Mouse (Mus musculus): ENCODE data around the gene Zfp422. TPM values are rescaled to one million over a fixed set of nuclear protein-coding genes. Genes with fewer than 3 reads are reported as not detected.

Gene Zfp422
- polyA plus RNA-seq, 1 experiment from 2014 or later, result 43.3 TPM

DNA sequence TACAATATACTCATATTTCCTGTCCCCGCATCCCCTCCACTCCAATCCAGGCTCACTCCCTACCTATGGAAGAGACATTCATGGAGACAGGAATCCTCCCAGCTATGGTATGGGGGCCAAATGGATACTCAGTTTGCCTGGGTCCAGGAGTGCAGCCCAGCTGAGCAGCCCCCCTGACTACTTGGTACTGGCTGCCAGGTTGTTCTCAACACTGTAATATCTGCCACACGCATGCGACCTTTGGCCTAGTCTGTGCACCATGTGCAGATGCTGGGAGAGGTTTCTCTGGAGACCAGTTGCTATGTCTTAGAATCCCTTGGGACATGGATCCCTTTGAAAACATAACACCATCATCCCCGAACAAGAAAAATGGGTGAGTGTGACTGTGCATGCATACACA, 43.0 kb upstream of the Zfp422 start:
- TF ChIP-seq CTCF (IDR thresholded peaks at IDR 0.05; ENCODE audit: low read depth), result no peak
- Histone ChIP-seq H3K9me3 (ENCODE audit: control insufficient read depth) (no peaks in the 10 kb centered on the region), H3K27me3 (replicated peaks; ENCODE audit: control insufficient read depth, insufficient read depth, low read length) (no peaks in the 10 kb centered on the region), H3K4me1 (replicated peaks; ENCODE audit: control insufficient read depth, insufficient read depth, low read length) (peaks cover 6% of the 10 kb centered on the region), H3K36me3 (ENCODE audit: control insufficient read depth, insufficient read depth) (no peaks in the 10 kb centered on the region), H3K4me2 (replicated peaks; ENCODE audit: low read depth) (peak overlapping the region; percentile 28; the same call in 1 of the 2 replicates), H3K9ac (ENCODE audit: low read depth, low read length) (no peak overlapping the region), H3K27ac (ENCODE audit: low read depth, low read length) (no peak overlapping the region), H3K4me3 (ENCODE audit: low read depth, low read length) (no peak overlapping the region)
- 62% methylated on average over 4 of the region's 4 CpGs for WGBS
- ATAC-seq, result no peak

GRCm38 (mm10) chr6:116671031-116671430, 42.2 kb upstream of the Zfp422 start:
- no peak for ATAC-seq
- peak; percentile 23; the same call in 1 of the 2 replicates for TF ChIP-seq CTCF (IDR thresholded peaks at IDR 0.05; ENCODE audit: low read depth)
- H3K4me3 ChIP-seq (ENCODE audit: low read depth, low read length), result no peak overlapping the region
- peak overlapping the region; percentile 28; the same call in 1 of the 2 replicates for H3K4me2 ChIP-seq (replicated peaks; ENCODE audit: low read depth)
- WGBS, result 21% methylated on average over 5 of the region's 5 CpGs
- peaks cover 6% of the 10 kb centered on the region for H3K4me1 ChIP-seq (replicated peaks; ENCODE audit: control insufficient read depth, insufficient read depth, low read length)
- no peaks in the 10 kb centered on the region for H3K36me3 ChIP-seq (ENCODE audit: control insufficient read depth, insufficient read depth)
- H3K27me3 ChIP-seq (replicated peaks; ENCODE audit: control insufficient read depth, insufficient read depth, low read length), result no peaks in the 10 kb centered on the region
- no peaks in the 10 kb centered on the region for H3K9me3 ChIP-seq (ENCODE audit: control insufficient read depth)
- no peak overlapping the region for H3K27ac ChIP-seq (ENCODE audit: low read depth, low read length)
- H3K9ac ChIP-seq (ENCODE audit: low read depth, low read length), result no peak overlapping the region

DNA sequence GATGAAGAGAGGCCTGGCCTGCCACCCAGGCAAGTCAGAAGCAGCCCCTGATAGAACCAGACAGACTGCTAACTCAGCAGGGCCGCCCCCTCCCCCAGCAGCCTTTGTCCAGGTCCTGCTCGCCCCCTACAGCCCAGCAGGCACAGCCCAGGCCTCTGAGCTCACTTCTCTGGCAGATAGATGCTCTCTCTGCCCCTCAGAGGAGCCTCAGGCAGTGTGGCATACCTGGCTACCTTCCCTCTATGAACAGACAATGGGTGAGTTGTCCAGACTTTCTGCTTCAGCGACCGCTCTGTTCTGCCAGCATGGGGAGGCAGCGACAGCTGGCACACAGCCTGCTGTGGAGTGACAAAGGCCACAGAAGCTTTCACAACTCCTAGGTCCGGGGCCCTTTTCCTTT, 41.3 kb upstream of the Zfp422 start:
- H3K9me3 ChIP-seq (ENCODE audit: control insufficient read depth), result no peaks in the 10 kb centered on the region
- H3K27ac ChIP-seq (ENCODE audit: low read depth, low read length), result no peak overlapping the region
- no peaks in the 10 kb centered on the region for H3K36me3 ChIP-seq (ENCODE audit: control insufficient read depth, insufficient read depth)
- no peak for ATAC-seq
- H3K4me2 ChIP-seq (replicated peaks; ENCODE audit: low read depth), result peak overlapping the region; percentile 9; the same call in 1 of the 2 replicates
- H3K9ac ChIP-seq (ENCODE audit: low read depth, low read length), result no peak overlapping the region
- TF ChIP-seq CTCF (IDR thresholded peaks at IDR 0.05; ENCODE audit: low read depth), result peak; percentile 32
- peaks cover 6% of the 10 kb centered on the region for H3K4me1 ChIP-seq (replicated peaks; ENCODE audit: control insufficient read depth, insufficient read depth, low read length)
- WGBS, result 50% methylated on average over 6 of the region's 6 CpGs
- no peak overlapping the region for H3K4me3 ChIP-seq (ENCODE audit: low read depth, low read length)
- no peaks in the 10 kb centered on the region for H3K27me3 ChIP-seq (replicated peaks; ENCODE audit: control insufficient read depth, insufficient read depth, low read length)

DNA sequence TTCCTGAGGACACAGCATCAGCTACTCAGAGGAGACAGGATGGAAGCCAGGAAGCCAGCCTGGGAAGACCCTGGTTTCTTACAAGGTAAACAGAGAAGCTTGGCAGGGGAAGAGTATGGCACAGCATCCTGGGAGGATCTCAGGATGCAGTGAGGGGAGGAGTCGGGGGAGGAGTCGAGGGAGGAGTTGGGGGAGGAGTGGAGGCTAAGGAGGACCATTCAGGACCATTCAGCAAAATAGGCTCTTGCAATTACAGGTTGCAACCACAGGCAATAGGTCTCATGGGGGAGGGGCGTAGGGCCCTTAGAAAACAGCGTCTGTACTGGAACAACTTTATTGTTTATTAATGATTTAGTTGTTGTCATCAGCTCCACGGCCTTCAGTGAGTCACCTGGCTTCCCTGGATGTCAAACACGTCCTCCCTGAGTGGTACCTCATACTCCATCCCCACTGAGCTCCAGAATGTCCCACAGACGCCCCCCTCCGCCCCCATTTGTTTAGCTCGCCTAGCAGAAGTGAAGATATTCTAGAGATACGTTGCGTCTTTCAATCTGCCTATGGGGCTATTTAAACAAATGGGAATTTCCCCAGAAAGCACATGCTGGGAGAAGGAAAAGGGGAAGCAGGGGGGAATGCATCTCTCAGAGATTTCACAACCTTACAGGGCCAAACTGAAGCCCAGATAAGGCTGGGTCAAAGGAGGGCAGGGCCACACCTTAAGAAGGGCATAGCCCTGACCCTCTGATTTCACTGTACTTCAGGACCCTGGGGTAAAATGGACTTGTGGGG, 40.1 kb upstream of the Zfp422 start:
- Histone ChIP-seq H3K9ac (ENCODE audit: low read depth, low read length) (no peak overlapping the region), H3K27ac (ENCODE audit: low read depth, low read length) (no peak overlapping the region), H3K36me3 (ENCODE audit: control insufficient read depth, insufficient read depth) (no peaks in the 10 kb centered on the region), H3K4me2 (replicated peaks; ENCODE audit: low read depth) (no peak overlapping the region), H3K27me3 (replicated peaks; ENCODE audit: control insufficient read depth, insufficient read depth, low read length) (no peaks in the 10 kb centered on the region), H3K4me1 (replicated peaks; ENCODE audit: control insufficient read depth, insufficient read depth, low read length) (peaks cover 6% of the 10 kb centered on the region), H3K9me3 (ENCODE audit: control insufficient read depth) (no peaks in the 10 kb centered on the region), H3K4me3 (ENCODE audit: low read depth, low read length) (no peak overlapping the region)
- 49% methylated on average over 11 of the region's 11 CpGs for WGBS
- no peak for TF ChIP-seq CTCF (IDR thresholded peaks at IDR 0.05; ENCODE audit: low read depth)
- no peak for ATAC-seq

- Histone ChIP-seq H3K27me3 (replicated peaks; ENCODE audit: control insufficient read depth, insufficient read depth, low read length) (no peaks in the 10 kb centered on the region), H3K9me3 (ENCODE audit: control insufficient read depth) (no peaks in the 10 kb centered on the region), H3K9ac (ENCODE audit: low read depth, low read length) (no peak overlapping the region), H3K36me3 (ENCODE audit: control insufficient read depth, insufficient read depth) (no peaks in the 10 kb centered on the region), H3K4me2 (replicated peaks; ENCODE audit: low read depth) (no peak overlapping the region), H3K4me1 (replicated peaks; ENCODE audit: control insufficient read depth, insufficient read depth, low read length) (no peaks in the 10 kb centered on the region), H3K4me3 (ENCODE audit: low read depth, low read length) (no peak overlapping the region), H3K27ac (ENCODE audit: low read depth, low read length) (no peak overlapping the region)
- no peak for TF ChIP-seq CTCF (IDR thresholded peaks at IDR 0.05; ENCODE audit: low read depth)
- no peak for ATAC-seq
- WGBS, result 70% methylated on average over 3 of the region's 3 CpGs
Observed at GRCm38 (mm10) chr6:116667382-116667781, 38.6 kb upstream of the Zfp422 start.

GRCm38 (mm10) chr6:116666892-116667291, 38.1 kb upstream of the Zfp422 start:
- ATAC-seq, result no peak
- TF ChIP-seq CTCF (IDR thresholded peaks at IDR 0.05; ENCODE audit: low read depth), result no peak
- no peak overlapping the region for H3K27ac ChIP-seq (ENCODE audit: low read depth, low read length)
- no peak overlapping the region for H3K4me3 ChIP-seq (ENCODE audit: low read depth, low read length)
- no peak overlapping the region for H3K9ac ChIP-seq (ENCODE audit: low read depth, low read length)
- no peaks in the 10 kb centered on the region for H3K27me3 ChIP-seq (replicated peaks; ENCODE audit: control insufficient read depth, insufficient read depth, low read length)
- no peaks in the 10 kb centered on the region for H3K36me3 ChIP-seq (ENCODE audit: control insufficient read depth, insufficient read depth)
- H3K9me3 ChIP-seq (ENCODE audit: control insufficient read depth), result no peaks in the 10 kb centered on the region
- H3K4me1 ChIP-seq (replicated peaks; ENCODE audit: control insufficient read depth, insufficient read depth, low read length), result no peaks in the 10 kb centered on the region
- no peak overlapping the region for H3K4me2 ChIP-seq (replicated peaks; ENCODE audit: low read depth)
- 64% methylated on average over 3 of the region's 3 CpGs for WGBS

Data from intestine, postnatal 0 days (tissue).